Mouse (Mus musculus) liver, postnatal 0 days (tissue): ENCODE measurements around the gene Rcbtb1.

Experiments used
- CTCF ChIP-seq: sonication (generic); IDR thresholded peaks from 2 replicates; pipeline ENCODE4 v1.5.1; 2016; ENCODE audit warnings: antibody characterized with exemption, low read depth
- EP300 ChIP-seq: IDR thresholded peaks from 2 replicates; pipeline ENCODE4 v1.6.1; 2016; ENCODE audit warnings: antibody characterized with exemption, low read depth, mild to moderate bottlenecking

DNA sequence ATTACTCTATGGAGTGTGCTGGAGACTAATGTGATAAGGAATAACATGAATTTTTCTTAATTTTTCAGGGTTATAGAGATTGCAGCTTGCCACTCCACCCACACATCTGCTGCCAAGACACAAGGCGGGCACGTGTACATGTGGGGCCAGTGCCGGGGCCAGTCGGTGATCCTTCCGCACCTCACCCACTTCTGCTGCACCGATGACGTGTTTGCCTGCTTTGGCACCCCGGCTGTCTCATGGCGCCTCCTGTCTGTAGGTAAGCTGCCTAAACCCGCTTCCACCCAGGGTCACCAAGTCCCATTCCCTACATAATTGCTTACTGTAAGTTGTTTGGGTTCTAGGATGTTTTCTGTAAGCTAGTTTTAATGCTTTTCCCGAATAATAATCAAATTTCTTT is 25.2 kb downstream of the Rcbtb1 start:
- TF ChIP-seq CTCF (no peak), EP300 (no peak)
